Comparison of ENCODE assay signal across 8 mouse cellular contexts in the genomic region with DNA sequence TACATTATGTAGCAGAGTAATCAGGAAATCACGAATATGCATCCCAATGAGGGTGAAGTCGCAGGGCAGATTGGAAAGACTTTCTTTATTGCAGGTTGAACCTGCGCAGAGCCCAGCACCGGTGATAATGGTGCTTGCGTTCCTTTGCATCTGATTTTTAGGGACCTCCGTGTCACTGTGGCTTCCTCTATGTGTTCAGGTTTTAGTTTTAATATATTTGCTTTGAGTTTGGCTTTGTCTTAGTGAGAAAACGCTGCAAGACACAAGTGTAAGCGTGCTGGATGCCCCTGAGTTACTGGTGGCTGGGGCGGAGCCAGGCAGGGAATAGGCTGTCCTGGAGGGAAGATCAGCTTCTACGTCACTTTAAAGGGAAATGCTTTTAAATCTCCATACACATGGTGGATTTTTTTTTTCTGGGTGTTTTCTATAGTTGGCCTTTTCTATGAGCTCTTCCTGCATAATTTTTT. TPM values are rescaled to one million over a fixed set of nuclear protein-coding genes. Genes with fewer than 3 reads are reported as not detected.
DNase-seq lines count a peak whose midpoint lies in the region; ATAC-seq lines count a peak whose summit lies in the region.

No protein-coding gene starts in this region.

- no peaks in the 10 kb centered on the region for H3K9me3 ChIP-seq in embryonic facial prominence, embryonic 11.5 days (replicated peaks; ENCODE audit: control insufficient read depth, low read length)
- no peaks in the 10 kb centered on the region for H3K9me3 ChIP-seq in heart, embryonic 12.5 days (replicated peaks)
- H3K9me3 ChIP-seq in kidney, embryonic 16.5 days (ENCODE audit: low read length): no peaks in the 10 kb centered on the region
- H3K9me3 ChIP-seq in neural tube, embryonic 13.5 days: no peaks in the 10 kb centered on the region

- H3K4me1 ChIP-seq in embryonic facial prominence, embryonic 11.5 days (ENCODE audit: control insufficient read depth, insufficient read depth, low read length): no peaks in the 10 kb centered on the region
- H3K4me1 ChIP-seq in heart, embryonic 12.5 days (replicated peaks): 0 out of 2 replicates have a peak, but pooled peaks cover 2% of the 10 kb centered on the region
- no peaks in the 10 kb centered on the region for H3K4me1 ChIP-seq in kidney, embryonic 16.5 days (ENCODE audit: insufficient read depth, low read length)
- peaks cover 4% of the 10 kb centered on the region for H3K4me1 ChIP-seq in neural tube, embryonic 13.5 days (replicated peaks)

- peak; percentile 30 for ATAC-seq in CD4-positive, CD25-positive, alpha-beta regulatory T cell, adult 4 months
- 0 out of 2 replicates have a peak, but pooled peaks have one; percentile 59 for ATAC-seq in embryonic facial prominence, embryonic 11.5 days (replicated peaks; ENCODE audit: insufficient number of reproducible peaks, low FRiP score, low TSS enrichment, low read depth)
- ATAC-seq in heart, embryonic 12.5 days (ENCODE audit: insufficient number of reproducible peaks, low FRiP score): peak; percentile 81
- ATAC-seq in kidney, embryonic 16.5 days (ENCODE audit: low FRiP score, low TSS enrichment): peak; percentile 86
- ATAC-seq in neural tube, embryonic 13.5 days (ENCODE audit: low read depth): peak; percentile 93

- peak overlapping the region; percentile 66 for H3K4me2 ChIP-seq in embryonic facial prominence, embryonic 11.5 days (ENCODE audit: low read depth, low read length)
- peak overlapping the region; percentile 88 for H3K4me2 ChIP-seq in heart, embryonic 12.5 days
- peak overlapping the region; percentile 71 for H3K4me2 ChIP-seq in kidney, embryonic 16.5 days (replicated peaks; ENCODE audit: low read depth, low read length)
- H3K4me2 ChIP-seq in neural tube, embryonic 13.5 days: peak overlapping the region; percentile 85

- peak; percentile 38 for DNase-seq in ZHBTc4 (ENCODE audit: low read depth, low spot score)
- peak; percentile 63 for DNase-seq in embryonic facial prominence, embryonic 11.5 days (ENCODE audit: low spot score)
- DNase-seq in lung, adult 18-20 months: peak; percentile 39 to 41
- DNase-seq in thymus, postnatal 10 days (ENCODE audit: low spot score in 2 of 2): no peak

- H3K27ac ChIP-seq in embryonic facial prominence, embryonic 11.5 days (replicated peaks; ENCODE audit: low read depth, low read length): no peak overlapping the region
- H3K27ac ChIP-seq in heart, embryonic 12.5 days (ENCODE audit: poor library complexity, severe bottlenecking): peak overlapping the region; percentile 77; the same call in 1 of the 2 replicates
- H3K27ac ChIP-seq in kidney, embryonic 16.5 days (ENCODE audit: low read length): peak overlapping the region; percentile 48; the same call in 1 of the 2 replicates
- peak overlapping the region; percentile 89 for H3K27ac ChIP-seq in neural tube, embryonic 13.5 days (replicated peaks)

- no peaks in the 10 kb centered on the region for H3K27me3 ChIP-seq in embryonic facial prominence, embryonic 11.5 days (ENCODE audit: control insufficient read depth, insufficient read depth, low read length)
- no peaks in the 10 kb centered on the region for H3K27me3 ChIP-seq in heart, embryonic 12.5 days (replicated peaks)
- H3K27me3 ChIP-seq in kidney, embryonic 16.5 days (ENCODE audit: insufficient read depth, low read length): no peaks in the 10 kb centered on the region
- no peaks in the 10 kb centered on the region for H3K27me3 ChIP-seq in neural tube, embryonic 13.5 days

- WGBS in embryonic facial prominence, embryonic 11.5 days: 4% methylated on average over 10 of the region's 10 CpGs
- WGBS in heart, embryonic 12.5 days: 6% methylated on average over 10 of the region's 10 CpGs
- 4% methylated on average over 10 of the region's 10 CpGs for WGBS in kidney, embryonic 16.5 days
- WGBS in neural tube, embryonic 13.5 days: 1% methylated on average over 10 of the region's 10 CpGs

- no peaks in the 10 kb centered on the region for H3K36me3 ChIP-seq in embryonic facial prominence, embryonic 11.5 days (replicated peaks; ENCODE audit: control insufficient read depth, insufficient read depth, low read depth, low read length)
- H3K36me3 ChIP-seq in heart, embryonic 12.5 days: no peaks in the 10 kb centered on the region
- H3K36me3 ChIP-seq in kidney, embryonic 16.5 days (ENCODE audit: insufficient read depth, low read length): no peaks in the 10 kb centered on the region
- H3K36me3 ChIP-seq in neural tube, embryonic 13.5 days: no peaks in the 10 kb centered on the region

- H3K9ac ChIP-seq in embryonic facial prominence, embryonic 11.5 days (replicated peaks; ENCODE audit: low read length): no peak overlapping the region
- peak overlapping the region; percentile 60; the same call in 1 of the 2 replicates for H3K9ac ChIP-seq in heart, embryonic 12.5 days
- H3K9ac ChIP-seq in kidney, embryonic 16.5 days (replicated peaks; ENCODE audit: low read length): peak overlapping the region; percentile 67
- peak overlapping the region; percentile 74 for H3K9ac ChIP-seq in neural tube, embryonic 13.5 days

- H3K4me3 ChIP-seq in embryonic facial prominence, embryonic 11.5 days (ENCODE audit: low read depth, low read length): peak overlapping the region; percentile 50
- peak overlapping the region; percentile 61 for H3K4me3 ChIP-seq in heart, embryonic 12.5 days
- H3K4me3 ChIP-seq in kidney, embryonic 16.5 days (ENCODE audit: low read length): peak overlapping the region; percentile 59
- H3K4me3 ChIP-seq in neural tube, embryonic 13.5 days: peak overlapping the region; percentile 48

RNA-seq across cellular contexts. Expression of gene Gpr180, which starts 43.8 kb away (rescaled TPM):
- polyA plus RNA-seq in CD4-positive, CD25-positive, alpha-beta regulatory T cell, adult 4 months (2017; shearing (Covaris generic)): 1 to 10 TPM; 5.2 to 5.8 TPM
- polyA plus RNA-seq in embryonic facial prominence, embryonic 11.5 days (2014; fragmentation: Nextera tagmentation; extraction: Ambion mirVana): 43.5 and 44.7 TPM in 2 replicates
- polyA plus RNA-seq in heart, embryonic 12.5 days (2016; fragmentation: Nextera tagmentation; extraction: Ambion mirVana): 35.4 and 38.7 TPM in 2 replicates
- 57.2 and 60.3 TPM in 2 replicates for polyA plus RNA-seq in kidney, embryonic 16.5 days (2015; fragmentation: Nextera tagmentation; extraction: Ambion mirVana)
- polyA plus RNA-seq in neural tube, embryonic 13.5 days (2015; fragmentation: Nextera tagmentation; extraction: Ambion mirVana): 41.8 and 42.0 TPM in 2 replicates

RNA-seq across cellular contexts. Expression of gene Tgds, which starts 48.2 kb away (rescaled TPM):
- 10 to 100 TPM; 29.4 to 37.5 TPM for polyA plus RNA-seq in CD4-positive, CD25-positive, alpha-beta regulatory T cell, adult 4 months (2017; shearing (Covaris generic))
- 34.5 and 39.6 TPM in 2 replicates for polyA plus RNA-seq in embryonic facial prominence, embryonic 11.5 days (2014; fragmentation: Nextera tagmentation; extraction: Ambion mirVana)
- 34.7 and 35.3 TPM in 2 replicates for polyA plus RNA-seq in heart, embryonic 12.5 days (2016; fragmentation: Nextera tagmentation; extraction: Ambion mirVana)
- polyA plus RNA-seq in kidney, embryonic 16.5 days (2015; fragmentation: Nextera tagmentation; extraction: Ambion mirVana): 33.4 and 34.9 TPM in 2 replicates
- polyA plus RNA-seq in neural tube, embryonic 13.5 days (2015; fragmentation: Nextera tagmentation; extraction: Ambion mirVana): 20.2 and 24.5 TPM in 2 replicates

RNA-seq across cellular contexts. Expression of gene Sox21, which starts 56.1 kb away (rescaled TPM):
- polyA plus RNA-seq in CD4-positive, CD25-positive, alpha-beta regulatory T cell, adult 4 months (2017; shearing (Covaris generic)): not detected
- 2.7 and 5.0 TPM in 2 replicates for polyA plus RNA-seq in embryonic facial prominence, embryonic 11.5 days (2014; fragmentation: Nextera tagmentation; extraction: Ambion mirVana)
- polyA plus RNA-seq in heart, embryonic 12.5 days (2016; fragmentation: Nextera tagmentation; extraction: Ambion mirVana): 0.05 TPM in 1 of 2 replicates, not detected in the other
- not detected in 2 replicates for polyA plus RNA-seq in kidney, embryonic 16.5 days (2015; fragmentation: Nextera tagmentation; extraction: Ambion mirVana)
- polyA plus RNA-seq in neural tube, embryonic 13.5 days (2015; fragmentation: Nextera tagmentation; extraction: Ambion mirVana): 5.6 and 6.0 TPM in 2 replicates

Comparison
In these comparisons a context has a peak if more than half of its experiments do, and no peak if none do; other contexts are left out.
1. ATAC-seq: peak in every context shown above with its lines; median percentile 93 in neural tube, embryonic 13.5 days; 86 in kidney, embryonic 16.5 days; 81 in heart, embryonic 12.5 days; 59 in embryonic facial prominence, embryonic 11.5 days; 30 in CD4-positive, CD25-positive, alpha-beta regulatory T cell, adult 4 months.
2. DNase-seq: peak in ZHBTc4 (single experiment), embryonic facial prominence, embryonic 11.5 days (single experiment) and lung, adult 18-20 months (2 of 2); none in thymus, postnatal 10 days (0 of 2).
3. Peak in every context shown above with its lines, with median percentiles within 50 percentile points of each other: H3K4me2 ChIP-seq and H3K4me3 ChIP-seq.